Mouse (Mus musculus) testis, adult 2 months (tissue): ENCODE results near the gene Fads3.

Source experiments
- CTCF ChIP-seq: fragments of 200-500 bp; IDR thresholded peaks from 2 replicates; pipeline ENCODE4 v1.5.1; 2012; ENCODE audit warnings: low read depth, mild to moderate bottlenecking, inconsistent platforms, low read length, moderate library complexity; ENCODE audit not compliant: control insufficient read depth, insufficient read depth, insufficient replicate concordance
- POLR2A ChIP-seq: fragments of 200-500 bp; IDR thresholded peaks from 2 replicates; pipeline ENCODE4 v1.6.1; 2012; ENCODE audit warnings: low read depth, mild to moderate bottlenecking, inconsistent platforms, low read length, moderate library complexity; ENCODE audit not compliant: control insufficient read depth

GRCm38 (mm10) chr19:10108666-10109065 lies 67.3 kb downstream of the Fads3 start:
- no peak for TF ChIP-seq POLR2A
- TF ChIP-seq CTCF, result no peak
